Mouse (Mus musculus) ES-E14 (cell line): ENCODE results near the gene Raph1.

Source experiments
- CHD2 ChIP-seq: IDR thresholded peaks from 2 replicates; pipeline ENCODE4 v1.6.1; 2014; ENCODE audit warnings: mild to moderate bottlenecking, low read depth, low read length, inconsistent platforms
- MAFK ChIP-seq: IDR thresholded peaks from 2 replicates; pipeline ENCODE4 v1.6.1; 2014; ENCODE audit warnings: mild to moderate bottlenecking, low read depth, low read length, inconsistent platforms; ENCODE audit not compliant: insufficient read depth
- ZC3H11A ChIP-seq: IDR thresholded peaks from 2 replicates; pipeline ENCODE4 v1.6.1; 2012; ENCODE audit warnings: low read depth, mild to moderate bottlenecking, inconsistent platforms, low read length, borderline replicate concordance
- ZNF384 ChIP-seq: IDR thresholded peaks from 2 replicates; pipeline ENCODE4 v1.6.1; 2012; ENCODE audit warnings: low read depth, low read length, inconsistent platforms

DNA sequence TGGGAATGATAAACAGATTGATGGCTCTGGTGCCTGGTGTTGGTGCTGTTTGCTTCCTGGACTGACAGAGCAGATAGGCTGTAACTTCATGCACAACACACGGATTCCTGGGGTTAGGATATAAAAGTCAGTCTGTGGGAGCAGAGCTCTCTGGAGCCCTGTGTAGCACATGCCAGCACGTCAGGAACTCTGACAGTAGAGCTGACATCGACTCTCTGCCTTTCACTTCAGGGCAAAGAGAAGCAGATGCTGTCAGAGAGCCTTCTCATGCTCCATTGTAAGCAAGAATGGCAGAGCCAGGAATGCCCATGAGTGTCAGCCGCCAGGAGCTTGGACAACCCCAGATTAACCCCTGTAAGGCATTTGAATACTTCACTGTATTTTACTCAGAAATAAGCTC lies 43.7 kb upstream of the Raph1 start:
- TF ChIP-seq ZC3H11A (no peak), CHD2 (no peak), ZNF384 (no peak), MAFK (no peak)
